28 mouse cellular contexts compared by ENCODE assay signal in genomic region chr16:57383266-57383971, GRCm38 (mm10). TPM values are rescaled to one million over a fixed set of nuclear protein-coding genes. Genes with fewer than 3 reads are reported as not detected.
DNase-seq lines count a peak whose midpoint lies in the region; ATAC-seq and TF ChIP-seq lines count a peak whose summit lies in the region.
"Had no signal": no experiment of that assay in that cellular context is flagged by ENCODE, and none has a peak within 500 bp of the region (broad histone marks: within the 10 kb centered on the region; RNA-seq: fewer than 3 reads in every experiment).

No protein-coding gene starts in this region.

- no peaks in the 10 kb centered on the region for H3K9me3 ChIP-seq in intestine, embryonic 15.5 days
- no peaks in the 10 kb centered on the region for H3K9me3 ChIP-seq in intestine, postnatal 0 days (ENCODE audit: control insufficient read depth)
- H3K9me3 ChIP-seq in embryonic facial prominence, embryonic 13.5 days, result no peaks in the 10 kb centered on the region
- no peaks in the 10 kb centered on the region; the same call in 1 of the 2 replicates for H3K9me3 ChIP-seq in limb, embryonic 13.5 days
- no peaks in the 10 kb centered on the region for H3K9me3 ChIP-seq in midbrain, embryonic 11.5 days (ENCODE audit: control insufficient read depth, low read length)
- H3K9me3 ChIP-seq: forebrain, embryonic 10.5 days; heart, embryonic 15.5 days; midbrain, embryonic 13.5 days had no signal

- no peaks in the 10 kb centered on the region for H3K4me1 ChIP-seq in intestine, embryonic 15.5 days (replicated peaks)
- H3K4me1 ChIP-seq in intestine, postnatal 0 days (replicated peaks; ENCODE audit: control insufficient read depth, insufficient read depth, low read length), result no peaks in the 10 kb centered on the region
- H3K4me1 ChIP-seq in embryonic facial prominence, embryonic 13.5 days, result peaks cover 20% of the 10 kb centered on the region
- peaks cover 42% of the 10 kb centered on the region for H3K4me1 ChIP-seq in limb, embryonic 13.5 days
- H3K4me1 ChIP-seq in midbrain, embryonic 11.5 days (ENCODE audit: control insufficient read depth, insufficient read depth, low read length), result no peaks in the 10 kb centered on the region
- H3K4me1 ChIP-seq: forebrain, embryonic 10.5 days; midbrain, embryonic 13.5 days had no signal

- no peak overlapping the region for H3K4me2 ChIP-seq in intestine, embryonic 15.5 days (replicated peaks)
- H3K4me2 ChIP-seq in intestine, postnatal 0 days (replicated peaks; ENCODE audit: low read depth), result no peak overlapping the region
- H3K4me2 ChIP-seq in embryonic facial prominence, embryonic 13.5 days, result no peak overlapping the region
- no peak overlapping the region for H3K4me2 ChIP-seq in limb, embryonic 13.5 days (replicated peaks)
- no peak overlapping the region for H3K4me2 ChIP-seq in midbrain, embryonic 11.5 days
- H3K4me2 ChIP-seq: heart, embryonic 15.5 days; hindbrain, embryonic 14.5 days; liver, embryonic 11.5 days; midbrain, embryonic 13.5 days had no signal

- H3K27me3 ChIP-seq in intestine, embryonic 15.5 days (replicated peaks), result no peaks in the 10 kb centered on the region
- no peaks in the 10 kb centered on the region for H3K27me3 ChIP-seq in intestine, postnatal 0 days (replicated peaks; ENCODE audit: control insufficient read depth, insufficient read depth, low read length)
- no peaks in the 10 kb centered on the region for H3K27me3 ChIP-seq in embryonic facial prominence, embryonic 13.5 days
- H3K27me3 ChIP-seq in limb, embryonic 13.5 days, result no peaks in the 10 kb centered on the region
- no peaks in the 10 kb centered on the region for H3K27me3 ChIP-seq in midbrain, embryonic 11.5 days (ENCODE audit: control insufficient read depth, insufficient read depth, low read length)
- H3K27me3 ChIP-seq: CH12.LX; heart, embryonic 15.5 days; midbrain, embryonic 13.5 days had no signal

- DNase-seq in 3T3-L1 (ENCODE audit: low read depth, low spot score), result peak; percentile 60
- no peak for DNase-seq in gastrocnemius, adult 2 months
- no peak for DNase-seq in midbrain, embryonic 11.5 days (ENCODE audit: low spot score, missing footprints)
- DNase-seq: adrenal gland, postnatal 10 days; B cell, adult 2 months; cerebellum, adult 18-20 months; cerebellum, postnatal 14 days; forebrain, postnatal 0 days; heart, postnatal 4 days; kidney, adult 11 months; kidney, postnatal 25 days; layer of hippocampus, postnatal 36 days; liver, postnatal 0 days; lung, postnatal 10 days; right cerebral cortex, postnatal 14 days; thymus, adult 2 months had no signal

- H3K9ac ChIP-seq in intestine, embryonic 15.5 days, result no peak overlapping the region
- no peak overlapping the region for H3K9ac ChIP-seq in intestine, postnatal 0 days (ENCODE audit: low read depth, low read length)
- H3K9ac ChIP-seq in embryonic facial prominence, embryonic 13.5 days, result no peak overlapping the region
- H3K9ac ChIP-seq in limb, embryonic 13.5 days, result no peak overlapping the region
- no peak overlapping the region for H3K9ac ChIP-seq in midbrain, embryonic 11.5 days (ENCODE audit: low read length)
- H3K9ac ChIP-seq: forebrain, postnatal 0 days; heart, embryonic 15.5 days; hindbrain, embryonic 14.5 days; liver, postnatal 0 days; midbrain, embryonic 13.5 days had no signal

- intact Hi-C loops in gastrocnemius, adult 2 months (cut with DNase I), result no loop called here

- H3K36me3 ChIP-seq in intestine, embryonic 15.5 days, result no peaks in the 10 kb centered on the region
- no peaks in the 10 kb centered on the region for H3K36me3 ChIP-seq in intestine, postnatal 0 days (ENCODE audit: control insufficient read depth, insufficient read depth)
- no peaks in the 10 kb centered on the region for H3K36me3 ChIP-seq in embryonic facial prominence, embryonic 13.5 days
- H3K36me3 ChIP-seq in limb, embryonic 13.5 days, result no peaks in the 10 kb centered on the region
- H3K36me3 ChIP-seq in midbrain, embryonic 11.5 days (ENCODE audit: control insufficient read depth, insufficient read depth, low read length), result no peaks in the 10 kb centered on the region
- H3K36me3 ChIP-seq: forebrain, embryonic 10.5 days; G1E; heart, embryonic 15.5 days; midbrain, embryonic 13.5 days had no signal

- peak; percentile 28; the same call in 1 of the 2 replicates for ATAC-seq in intestine, embryonic 15.5 days
- no peak for ATAC-seq in intestine, postnatal 0 days
- ATAC-seq in embryonic facial prominence, embryonic 13.5 days (ENCODE audit: insufficient number of reproducible peaks, insufficient read depth, low FRiP score, low TSS enrichment, low read depth), result peak; percentile 71
- peak; percentile 46 for ATAC-seq in limb, embryonic 13.5 days (ENCODE audit: low FRiP score, low read depth)
- no peak for ATAC-seq in midbrain, embryonic 11.5 days (ENCODE audit: low FRiP score)
- ATAC-seq: forebrain, postnatal 0 days; liver, postnatal 0 days; midbrain, embryonic 13.5 days had no signal

- WGBS in intestine, embryonic 15.5 days, result 37% methylated on average over 8 of the region's 8 CpGs
- WGBS in intestine, postnatal 0 days, result 35% methylated on average over 8 of the region's 8 CpGs
- 25% methylated on average over 8 of the region's 8 CpGs for WGBS in embryonic facial prominence, embryonic 13.5 days
- WGBS in limb, embryonic 13.5 days, result 26% methylated on average over 8 of the region's 8 CpGs
- 86% methylated on average over 8 of the region's 8 CpGs for WGBS in midbrain, embryonic 11.5 days

- no peak for TF ChIP-seq CTCF in intestine, postnatal 0 days (IDR thresholded peaks at IDR 0.05; ENCODE audit: low read depth)
- TF ChIP-seq CTCF in gastrocnemius, adult 2 months (IDR thresholded peaks at IDR 0.05), result no peak

- no peak overlapping the region for H3K4me3 ChIP-seq in intestine, embryonic 15.5 days (replicated peaks)
- H3K4me3 ChIP-seq in intestine, postnatal 0 days (ENCODE audit: low read depth, low read length), result no peak overlapping the region
- no peak overlapping the region for H3K4me3 ChIP-seq in embryonic facial prominence, embryonic 13.5 days
- H3K4me3 ChIP-seq in limb, embryonic 13.5 days, result no peak overlapping the region
- no peak overlapping the region for H3K4me3 ChIP-seq in gastrocnemius, adult 2 months
- no peak overlapping the region for H3K4me3 ChIP-seq in midbrain, embryonic 11.5 days (ENCODE audit: low read depth, low read length)
- H3K4me3 ChIP-seq: forebrain, embryonic 10.5 days; heart, embryonic 15.5 days; midbrain, embryonic 13.5 days had no signal

- no peak overlapping the region for H3K27ac ChIP-seq in intestine, embryonic 15.5 days
- H3K27ac ChIP-seq in intestine, postnatal 0 days (ENCODE audit: low read depth, low read length), result no peak overlapping the region
- H3K27ac ChIP-seq in embryonic facial prominence, embryonic 13.5 days, result peak overlapping the region; percentile 76
- peak overlapping the region; percentile 40; the same call in 1 of the 2 replicates for H3K27ac ChIP-seq in limb, embryonic 13.5 days
- H3K27ac ChIP-seq in gastrocnemius, adult 2 months, result no peak overlapping the region
- no peak overlapping the region for H3K27ac ChIP-seq in midbrain, embryonic 11.5 days (ENCODE audit: low read depth, low read length)
- H3K27ac ChIP-seq: forebrain, embryonic 10.5 days; heart, embryonic 15.5 days; hindbrain, embryonic 14.5 days; midbrain, embryonic 13.5 days; stomach, postnatal 0 days had no signal

RNA-seq across cellular contexts. Expression of gene Filip1l, which starts 30.5 kb away (rescaled TPM):
- 33.0 and 34.0 TPM in 2 replicates for polyA plus RNA-seq in intestine, embryonic 15.5 days (2015; fragmentation: Nextera tagmentation; extraction: Ambion mirVana)
- 32.1 and 35.4 TPM in 2 replicates for polyA plus RNA-seq in intestine, postnatal 0 days (2015; fragmentation: Nextera tagmentation; extraction: Ambion mirVana)
- 24.0 and 27.6 TPM in 2 replicates for polyA plus RNA-seq in embryonic facial prominence, embryonic 13.5 days (2015; fragmentation: Nextera tagmentation; extraction: Ambion mirVana)
- polyA plus RNA-seq in limb, embryonic 13.5 days (2015; fragmentation: Nextera tagmentation; extraction: Ambion mirVana), result 31.5 and 37.3 TPM in 2 replicates
- 10 to 100 TPM; 37.5 to 67.0 TPM for total RNA-seq in gastrocnemius, adult 2 months (2021)
- 6.8 and 9.5 TPM in 2 replicates for polyA plus RNA-seq in midbrain, embryonic 11.5 days (2014; fragmentation: Nextera tagmentation; extraction: Ambion mirVana)

Comparison
In these comparisons a context has a peak if more than half of its experiments do, and no peak if none do; other contexts are left out.
1. ATAC-seq: peak in intestine, embryonic 15.5 days (single experiment), embryonic facial prominence, embryonic 13.5 days (single experiment) and limb, embryonic 13.5 days (single experiment); none in intestine, postnatal 0 days (single experiment) and midbrain, embryonic 11.5 days (single experiment).
2. H3K27ac ChIP-seq: peak in embryonic facial prominence, embryonic 13.5 days (single experiment) and limb, embryonic 13.5 days (single experiment); none in intestine, embryonic 15.5 days (single experiment), intestine, postnatal 0 days (single experiment), gastrocnemius, adult 2 months (single experiment) and midbrain, embryonic 11.5 days (single experiment).